In genomic region chr6:31129987-31130386, GRCm38 (mm10) we compare ENCODE assay signal across 14 mouse cellular contexts.
"Had no signal": no experiment of that assay in that cellular context is flagged by ENCODE, and none has a peak within 500 bp of the region (broad histone marks: within the 10 kb centered on the region; RNA-seq: fewer than 3 reads in every experiment).

No protein-coding gene starts in this region.

- H3K27ac ChIP-seq: hindbrain, postnatal 0 days; layer of hippocampus, adult 2 months; limb, embryonic 10.5 days; liver, embryonic 14.5 days; midbrain, embryonic 13.5 days; neural tube, embryonic 12.5 days had no signal

- H3K27me3 ChIP-seq: midbrain, embryonic 13.5 days; neural tube, embryonic 12.5 days had no signal

- H3K36me3 ChIP-seq: limb, embryonic 10.5 days; midbrain, embryonic 13.5 days; neural tube, embryonic 12.5 days had no signal

- H3K4me3 ChIP-seq: layer of hippocampus, adult 2 months; limb, embryonic 10.5 days; midbrain, embryonic 13.5 days; neural tube, embryonic 12.5 days had no signal

- H3K9ac ChIP-seq: liver, embryonic 14.5 days; midbrain, embryonic 13.5 days; neural tube, embryonic 12.5 days had no signal

- H3K4me1 ChIP-seq: midbrain, embryonic 13.5 days; neural tube, embryonic 12.5 days had no signal

- H3K4me2 ChIP-seq: midbrain, embryonic 13.5 days; neural tube, embryonic 12.5 days had no signal

- ATAC-seq: hindbrain, postnatal 0 days; lung, postnatal 0 days; midbrain, embryonic 13.5 days had no signal

- H3K9me3 ChIP-seq: limb, embryonic 10.5 days; midbrain, embryonic 13.5 days had no signal

- DNase-seq: kidney, postnatal 10 days; kidney, postnatal 4 days; lung, adult 2 months; lung, postnatal 36 days; right cerebral cortex, postnatal 4 days; thymus, adult 2 months; thymus, postnatal 25 days had no signal
